Mouse (Mus musculus) large intestine, adult 2 months (tissue): Measurements from ENCODE around the gene Zfp408. TPM values are rescaled to one million over a fixed set of nuclear protein-coding genes. Genes with fewer than 3 reads are reported as not detected.

Source experiments
- DNase-seq: peaks from one replicate; pipeline ENCODE4 v3.0.0-alpha.2; 2012; ENCODE audit warnings: low read depth, low spot score
- WGBS: fragments of 180-500 bp; shearing (Covaris S2); methylation state at CpG from one replicate; pipeline ENCODE4 v1.1.7; 2018; 5-methylcytosine and 5-hydroxymethylcytosine counted together
- polyA plus RNA-seq: library from polyadenylated mRNA; depleted of rRNA; stranded (reverse); fragments of >200 nt; gene quantifications from 2 replicates; pipeline ENCODE4 v1.2.3, GENCODE M21; 2012

The Zfp408 gene
- polyA plus RNA-seq, 1 experiment: 8.3 TPM

GRCm38 (mm10) chr2:91652863-91653262 lies 3.3 kb upstream of the Zfp408 start:
- whole genome bisulfite sequencing: 45% methylated on average over 6 of the region's 6 CpGs
- no peak for DNase-seq

GRCm38 (mm10) chr2:91651458-91652258 lies 2.1 kb upstream of the Zfp408 start:
- 50% methylated on average over 14 of the region's 14 CpGs for WGBS
- no peak for DNase-seq

DNA sequence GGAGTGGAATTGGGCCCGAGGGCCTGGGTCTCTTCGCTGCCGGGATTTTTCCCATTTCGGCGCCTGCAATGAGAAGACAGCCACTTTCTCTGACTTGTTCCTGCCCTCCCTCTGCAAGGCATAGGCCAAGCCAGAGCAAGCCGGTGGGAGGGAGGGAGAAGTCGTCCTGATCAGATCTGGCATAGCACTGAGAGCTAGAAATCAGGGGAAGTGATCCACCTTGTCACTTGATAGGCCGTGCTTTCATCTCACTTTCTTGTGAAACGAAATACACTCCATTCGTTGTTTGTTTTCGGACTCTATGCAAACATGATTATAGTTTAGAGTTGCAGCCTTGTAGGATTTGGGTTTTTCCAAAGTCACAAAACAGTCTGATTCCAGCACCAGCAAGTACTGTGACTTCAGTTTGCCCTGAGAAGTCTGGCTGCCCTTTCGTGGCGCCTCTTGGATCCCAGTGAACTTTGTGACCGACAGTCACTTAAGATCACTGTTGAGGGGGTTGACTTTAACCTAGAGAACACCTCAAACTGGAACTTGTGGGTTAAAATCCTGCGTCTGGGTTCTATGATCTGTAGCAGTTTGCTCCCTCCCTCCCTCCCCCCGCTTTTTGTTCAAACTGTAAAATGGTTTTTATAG lies 887 bp upstream of the Zfp408 start:
- 2% methylated on average over 16 of the region's 16 CpGs for WGBS
- DNase-seq: no peak

GRCm38 (mm10) chr2:91649152-91649551 lies 439 bp downstream of the Zfp408 start:
- DNase-seq: no peak
- 1% methylated on average over 15 of the region's 15 CpGs for WGBS

DNA sequence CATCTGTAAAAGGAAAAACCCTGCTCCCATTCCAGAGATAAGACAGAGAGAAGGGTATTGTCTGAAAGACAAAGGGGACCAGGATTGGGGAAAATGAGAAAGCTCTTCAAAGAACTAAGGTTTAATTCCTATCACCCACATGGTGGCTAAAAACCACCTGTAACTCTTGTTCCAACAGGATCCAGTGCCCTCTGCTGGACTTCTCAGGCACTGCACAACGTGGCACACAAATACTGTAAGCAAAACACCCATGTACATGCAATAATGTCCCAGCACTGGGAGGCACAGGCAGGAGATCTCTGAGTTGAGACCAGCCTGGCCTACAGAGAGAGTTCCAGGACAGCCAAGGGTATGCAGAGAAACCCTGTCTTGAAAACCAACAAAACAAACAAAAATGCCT lies 2.9 kb downstream of the Zfp408 start:
- WGBS: 44% methylated on average over 1 of the region's 1 CpGs

GRCm38 (mm10) chr2:91645811-91646210 lies 3.8 kb downstream of the Zfp408 start:
- no peak for DNase-seq
- WGBS: 87% methylated on average over 11 of the region's 11 CpGs

More for the DNA sequence above, 2.9 kb downstream of the Zfp408 start:
- DNase-seq: no peak

DNA sequence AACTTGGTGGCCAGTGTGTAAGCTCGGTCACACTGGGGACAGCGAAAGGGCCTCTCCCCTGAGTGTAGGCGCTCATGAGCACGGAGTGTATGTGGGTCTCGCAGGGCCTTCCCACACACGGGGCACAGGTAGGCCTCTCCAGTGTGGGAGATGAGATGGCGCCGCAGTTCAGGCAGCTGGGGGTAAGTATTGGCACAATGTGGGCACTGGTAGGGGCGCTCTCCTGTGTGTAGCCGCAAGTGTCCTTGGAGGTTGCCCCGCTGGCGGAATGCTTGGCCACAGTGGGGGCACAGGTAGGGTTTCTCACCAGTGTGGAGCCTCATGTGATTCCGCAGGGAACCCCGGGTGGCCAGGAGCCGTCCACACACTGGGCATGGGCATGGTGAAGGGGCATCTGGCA lies 4.2 kb downstream of the Zfp408 start:
- DNase-seq: no peak
- WGBS: 98% methylated on average over 15 of the region's 15 CpGs

- no peak for DNase-seq
- WGBS: 87% methylated on average over 11 of the region's 11 CpGs
Measured at GRCm38 (mm10) chr2:91644021-91644420, 5.6 kb downstream of the Zfp408 start.

- DNase-seq: peak; percentile 51
- WGBS: 66% methylated on average over 2 of the region's 2 CpGs
Measured at GRCm38 (mm10) chr2:91642825-91643415, 6.7 kb downstream of the Zfp408 start.

DNA sequence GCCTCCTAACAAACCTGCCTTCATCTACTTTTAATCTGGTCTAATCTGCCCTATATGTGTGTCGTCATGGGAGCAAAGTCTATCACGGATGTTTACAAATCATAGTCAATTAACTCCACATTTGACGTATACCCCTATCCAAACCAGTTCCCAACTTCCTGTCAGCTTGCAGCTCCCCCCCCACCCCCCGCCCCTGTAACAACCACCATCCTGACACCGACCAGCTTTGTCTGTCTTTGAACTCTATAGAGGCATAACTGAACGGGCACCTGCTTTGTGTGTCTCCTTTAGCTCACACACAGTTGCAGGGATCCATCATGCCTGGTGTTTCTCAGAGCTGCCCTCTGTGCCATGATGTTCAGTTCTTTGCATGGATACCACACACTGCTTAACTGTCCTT lies 10.7 kb downstream of the Zfp408 start:
- 29% methylated on average over 6 of the region's 6 CpGs for WGBS

DNA sequence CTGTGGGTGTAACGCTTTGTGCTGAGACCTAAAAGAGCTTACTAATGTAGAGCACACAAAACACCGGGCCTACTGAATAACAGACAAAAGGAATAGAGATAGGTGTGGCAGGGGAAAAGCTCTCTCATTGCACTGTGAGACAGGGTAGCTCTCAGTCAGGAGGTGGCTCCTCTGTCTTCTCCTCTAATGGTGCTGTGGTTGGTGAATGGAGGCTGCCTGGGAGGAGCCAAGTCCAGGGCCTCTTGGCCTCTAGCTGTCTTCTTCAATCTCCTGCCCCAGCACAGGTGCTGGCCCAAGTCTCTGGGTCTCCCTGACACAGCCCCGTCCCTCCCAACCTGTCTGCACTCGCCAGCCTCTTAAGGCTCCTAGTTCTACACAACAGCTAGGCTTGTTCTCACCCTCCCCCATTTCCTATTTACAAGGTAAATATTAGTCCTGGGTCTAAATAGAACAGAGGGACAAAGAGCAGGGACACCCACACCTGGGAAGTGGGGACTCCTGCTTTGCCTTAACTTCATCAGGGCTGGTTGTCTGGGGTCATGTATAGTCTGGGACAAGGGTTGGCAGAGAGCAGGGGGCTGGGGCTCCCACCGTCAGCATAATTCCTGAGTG lies 12.8 kb downstream of the Zfp408 start:
- DNase-seq: no peak
- WGBS: 46% methylated on average over 5 of the region's 5 CpGs

More for the DNA sequence above, 10.7 kb downstream of the Zfp408 start:
- no peak for DNase-seq

DNA sequence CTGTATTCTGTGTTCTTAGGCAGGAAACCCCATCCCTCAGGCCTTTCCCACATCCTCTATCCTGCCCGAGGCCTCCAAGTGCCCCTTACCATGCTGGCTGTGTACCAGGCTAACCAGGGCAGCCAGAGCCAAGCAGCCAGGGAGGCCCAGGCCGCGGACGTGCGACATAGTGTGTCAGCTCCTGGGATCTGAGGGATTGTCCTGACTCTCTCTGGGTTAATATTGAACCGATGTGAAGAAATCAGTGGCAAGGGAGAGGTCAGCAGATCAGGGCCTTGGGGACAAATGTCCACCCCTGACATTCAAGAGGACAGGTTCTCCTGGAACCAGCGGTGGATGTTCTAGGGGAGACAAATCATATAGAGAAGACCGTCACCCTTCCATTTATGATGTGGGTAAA lies 13.4 kb downstream of the Zfp408 start, which contains the start of gene F2:
Gene F2 (minus strand): TSS at position 186 of the 400 bp plus-strand sequence.
- DNase-seq: no peak
- 76% methylated on average over 8 of the region's 8 CpGs for WGBS

GRCm38 (mm10) chr2:91635486-91635885 lies 14.1 kb downstream of the Zfp408 start:
- WGBS: 91% methylated on average over 11 of the region's 11 CpGs
- DNase-seq: no peak

DNA sequence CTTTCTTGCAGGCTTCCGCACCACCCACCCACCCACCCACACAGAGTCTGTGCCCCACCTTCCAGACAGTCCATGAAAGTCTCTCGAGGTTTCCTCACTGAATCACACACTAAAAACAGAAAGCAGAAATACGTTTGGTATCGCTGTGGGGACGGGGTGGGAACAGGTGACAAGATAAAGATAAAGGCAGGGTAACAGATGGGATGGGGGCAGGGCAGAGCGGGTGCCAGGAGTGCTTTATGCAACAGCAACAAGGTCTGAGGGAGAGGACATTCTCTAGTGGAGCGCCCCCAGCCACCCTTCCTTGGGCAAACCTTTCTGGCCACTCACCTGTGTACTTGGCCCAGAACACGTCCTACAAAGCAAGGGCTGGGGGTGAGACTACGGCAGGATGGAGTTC lies 14.8 kb downstream of the Zfp408 start:
- 86% methylated on average over 9 of the region's 9 CpGs for WGBS
- no peak for DNase-seq

DNA sequence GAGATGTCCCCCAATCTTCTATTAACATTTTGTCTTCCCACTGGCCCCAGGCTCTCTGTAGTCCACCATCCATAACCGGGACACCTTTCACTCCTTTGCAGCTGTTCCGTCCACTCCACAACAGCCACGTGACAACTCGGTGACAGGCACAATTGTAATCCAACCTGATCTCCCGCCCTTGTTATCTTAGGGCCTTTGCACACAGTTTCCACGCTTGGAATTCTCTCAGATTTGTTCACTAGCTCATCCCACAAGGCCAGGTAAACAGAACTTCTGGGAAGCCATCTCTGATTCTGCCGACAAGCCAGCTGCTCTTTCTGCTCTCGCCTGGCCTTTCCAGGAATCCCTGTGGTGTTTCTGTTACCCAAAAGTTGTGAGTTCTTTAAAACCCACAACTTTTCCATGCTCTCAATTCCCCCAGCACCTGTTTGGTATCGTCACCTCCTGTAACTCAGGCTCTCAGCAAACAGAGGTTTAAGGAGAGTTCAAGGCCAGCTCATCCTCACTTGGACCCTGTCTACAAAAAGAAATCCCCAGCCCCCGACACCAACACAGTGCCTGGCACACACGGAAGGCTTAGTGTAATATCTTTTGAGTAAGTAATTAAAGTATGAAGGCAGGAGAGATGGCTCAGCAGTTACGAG lies 16.1 kb downstream of the Zfp408 start:
- no peak for DNase-seq
- WGBS: 51% methylated on average over 12 of the region's 12 CpGs

DNA sequence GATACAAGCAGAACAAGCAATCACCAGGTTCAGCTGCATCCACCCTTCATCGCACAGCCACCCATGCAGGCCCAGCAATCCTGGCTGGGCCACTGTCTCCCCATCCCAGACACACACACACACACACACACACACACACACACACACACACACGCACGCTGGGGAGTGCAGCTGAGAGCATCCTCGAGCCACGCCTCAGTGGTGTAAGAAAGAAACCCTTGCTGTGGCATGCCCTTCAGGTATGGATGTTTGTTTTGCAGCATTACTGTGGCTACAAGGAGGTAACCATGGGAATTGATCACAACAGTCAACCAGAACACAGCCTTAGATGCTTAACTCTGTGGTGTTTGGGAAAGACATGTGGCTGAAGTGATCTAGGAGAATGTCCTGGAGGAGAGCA lies 17.3 kb downstream of the Zfp408 start:
- no peak for DNase-seq
- WGBS: 40% methylated on average over 5 of the region's 5 CpGs

DNA sequence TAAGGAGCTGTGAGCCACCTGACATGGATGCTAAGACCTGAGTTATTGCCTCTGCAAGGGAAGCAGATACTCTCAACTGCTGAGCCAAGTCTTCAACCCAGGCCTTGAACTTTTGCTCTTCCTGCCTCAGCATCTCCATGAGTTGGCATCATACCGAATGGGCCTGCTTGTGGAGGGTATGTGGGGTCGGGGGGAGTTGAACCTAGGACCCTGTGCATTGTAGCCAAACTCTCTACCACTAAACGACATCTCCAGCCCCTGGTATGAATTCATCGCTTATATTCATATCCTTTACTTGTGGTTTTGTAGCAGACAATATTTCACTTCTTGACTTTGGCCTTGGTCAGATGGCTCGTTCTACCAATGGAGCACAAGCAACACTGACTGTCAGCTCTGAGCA lies 17.8 kb downstream of the Zfp408 start:
- DNase-seq: no peak
- WGBS: 86% methylated on average over 5 of the region's 5 CpGs

DNA sequence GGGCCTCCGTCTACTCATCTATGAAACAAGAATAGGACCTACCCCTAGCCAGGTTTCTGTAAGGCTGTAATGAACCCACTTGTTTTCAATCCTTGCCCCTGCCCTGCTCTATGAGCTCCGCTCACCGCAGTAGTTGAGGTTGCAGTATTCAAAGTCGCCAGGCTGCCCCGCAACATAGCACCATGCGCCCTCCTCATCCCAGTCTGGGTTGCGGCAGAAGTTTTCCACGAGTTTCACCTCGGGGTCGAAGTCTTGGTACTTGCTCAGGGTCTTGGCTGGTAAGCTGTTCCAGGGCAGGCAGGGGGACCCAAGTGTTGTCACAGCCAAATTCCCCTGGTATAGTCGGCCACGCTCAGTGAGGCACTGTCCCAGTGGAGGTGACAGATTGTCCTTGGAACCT lies 19.2 kb downstream of the Zfp408 start:
- 92% methylated on average over 12 of the region's 12 CpGs for WGBS
- DNase-seq: no peak

GRCm38 (mm10) chr2:91629682-91630081 lies 19.9 kb downstream of the Zfp408 start:
- WGBS: 76% methylated on average over 18 of the region's 18 CpGs
- no peak for DNase-seq

GRCm38 (mm10) chr2:91628171-91628570 lies 21.4 kb downstream of the Zfp408 start:
- no peak for DNase-seq
- WGBS: 87% methylated on average over 8 of the region's 8 CpGs
